Mouse (Mus musculus): ENCODE data around the gene Gpr68. TPM values are rescaled to one million over a fixed set of nuclear protein-coding genes. Genes with fewer than 3 reads are reported as not detected.

The Gpr68 gene
- polyA plus RNA-seq, 1 experiment from 2014 or later: 0.72 TPM

- no peaks in the 10 kb centered on the region for H3K36me3 ChIP-seq (ENCODE audit: inconsistent target)
- no peaks in the 10 kb centered on the region for H3K79me2 ChIP-seq (ENCODE audit: inconsistent target)
- no peak overlapping the region for H3K4me3 ChIP-seq (ENCODE audit: inconsistent target)
- 94% methylated on average over 4 of the region's 4 CpGs for WGBS (ENCODE audit: missing documents)
- H3K27ac ChIP-seq: no peak overlapping the region
Observed at GRCm38 (mm10) chr12:100936737-100937136, 28.7 kb upstream of the Gpr68 start.

- H3K79me2 ChIP-seq (ENCODE audit: inconsistent target): no peaks in the 10 kb centered on the region
- no peak overlapping the region for H3K27ac ChIP-seq
- WGBS (ENCODE audit: missing documents): 35% methylated on average over 2 of the region's 2 CpGs
- H3K36me3 ChIP-seq (ENCODE audit: inconsistent target): no peaks in the 10 kb centered on the region
- no peak overlapping the region for H3K4me3 ChIP-seq (ENCODE audit: inconsistent target)
Observed at GRCm38 (mm10) chr12:100936116-100936515, 28.1 kb upstream of the Gpr68 start.

- H3K36me3 ChIP-seq (ENCODE audit: inconsistent target): no peaks in the 10 kb centered on the region
- 95% methylated on average over 5 of the region's 5 CpGs for WGBS (ENCODE audit: missing documents)
- H3K4me3 ChIP-seq (ENCODE audit: inconsistent target): no peak overlapping the region
- no peaks in the 10 kb centered on the region for H3K79me2 ChIP-seq (ENCODE audit: inconsistent target)
- H3K27ac ChIP-seq: no peak overlapping the region
Observed at GRCm38 (mm10) chr12:100934796-100935195, 26.8 kb upstream of the Gpr68 start.

- Histone ChIP-seq H3K4me3 (ENCODE audit: inconsistent target) (no peak overlapping the region), H3K36me3 (ENCODE audit: inconsistent target) (no peaks in the 10 kb centered on the region), H3K79me2 (ENCODE audit: inconsistent target) (no peaks in the 10 kb centered on the region), H3K27ac (no peak overlapping the region)
- WGBS (ENCODE audit: missing documents): 95% methylated on average over 14 of the region's 14 CpGs
Observed at GRCm38 (mm10) chr12:100931653-100932052, 23.7 kb upstream of the Gpr68 start.

- H3K36me3 ChIP-seq (ENCODE audit: inconsistent target): no peaks in the 10 kb centered on the region
- WGBS (ENCODE audit: missing documents): 84% methylated on average over 9 of the region's 9 CpGs
Observed at GRCm38 (mm10) chr12:100928286-100928685, 20.3 kb upstream of the Gpr68 start.

GRCm38 (mm10) chr12:100925644-100926619, 17.9 kb upstream of the Gpr68 start:
- no peaks in the 10 kb centered on the region for H3K36me3 ChIP-seq (ENCODE audit: inconsistent target)
- H3K4me3 ChIP-seq (ENCODE audit: inconsistent target): no peak overlapping the region
- 68% methylated on average over 14 of the region's 14 CpGs for WGBS (ENCODE audit: missing documents)
- no peaks in the 10 kb centered on the region for H3K79me2 ChIP-seq (ENCODE audit: inconsistent target)
- H3K27ac ChIP-seq: peak overlapping the region; percentile 46

More at GRCm38 (mm10) chr12:100928286-100928685, 20.3 kb upstream of the Gpr68 start:
- H3K27ac ChIP-seq: no peak overlapping the region
- no peaks in the 10 kb centered on the region for H3K79me2 ChIP-seq (ENCODE audit: inconsistent target)
- no peak overlapping the region for H3K4me3 ChIP-seq (ENCODE audit: inconsistent target)

- Histone ChIP-seq H3K27ac (peak overlapping the region; percentile 46), H3K36me3 (ENCODE audit: inconsistent target) (no peaks in the 10 kb centered on the region), H3K4me3 (ENCODE audit: inconsistent target) (no peak overlapping the region), H3K79me2 (ENCODE audit: inconsistent target) (no peaks in the 10 kb centered on the region)
- 34% methylated on average over 15 of the region's 15 CpGs for WGBS (ENCODE audit: missing documents)
Observed at GRCm38 (mm10) chr12:100924646-100925339, 16.8 kb upstream of the Gpr68 start.

GRCm38 (mm10) chr12:100910731-100911130, 2.7 kb upstream of the Gpr68 start:
- Histone ChIP-seq H3K4me3 (ENCODE audit: inconsistent target) (no peak overlapping the region), H3K27ac (no peak overlapping the region), H3K36me3 (ENCODE audit: inconsistent target) (no peaks in the 10 kb centered on the region), H3K79me2 (ENCODE audit: inconsistent target) (no peaks in the 10 kb centered on the region)
- WGBS (ENCODE audit: missing documents): 94% methylated on average over 12 of the region's 12 CpGs

- no peaks in the 10 kb centered on the region for H3K36me3 ChIP-seq (ENCODE audit: inconsistent target)
- H3K27ac ChIP-seq: no peak overlapping the region
- 82% methylated on average over 6 of the region's 6 CpGs for WGBS (ENCODE audit: missing documents)
- H3K79me2 ChIP-seq (ENCODE audit: inconsistent target): no peaks in the 10 kb centered on the region
- H3K4me3 ChIP-seq (ENCODE audit: inconsistent target): no peak overlapping the region
Observed at GRCm38 (mm10) chr12:100909765-100910164, 1.8 kb upstream of the Gpr68 start.

GRCm38 (mm10) chr12:100908298-100909034, 468 bp upstream of the Gpr68 start:
- Histone ChIP-seq H3K79me2 (ENCODE audit: inconsistent target) (no peaks in the 10 kb centered on the region), H3K27ac (no peak overlapping the region), H3K36me3 (ENCODE audit: inconsistent target) (no peaks in the 10 kb centered on the region), H3K4me3 (ENCODE audit: inconsistent target) (no peak overlapping the region)
- WGBS (ENCODE audit: missing documents): 49% methylated on average over 9 of the region's 10 CpGs

GRCm38 (mm10) chr12:100906861-100907260, 1.1 kb downstream of the Gpr68 start:
- H3K36me3 ChIP-seq (ENCODE audit: inconsistent target): no peaks in the 10 kb centered on the region
- WGBS (ENCODE audit: missing documents): 86% methylated on average over 5 of the region's 5 CpGs
- no peak overlapping the region for H3K4me3 ChIP-seq (ENCODE audit: inconsistent target)
- H3K27ac ChIP-seq: no peak overlapping the region
- H3K79me2 ChIP-seq (ENCODE audit: inconsistent target): no peaks in the 10 kb centered on the region

GRCm38 (mm10) chr12:100903761-100904160, 4.2 kb downstream of the Gpr68 start:
- Histone ChIP-seq H3K36me3 (ENCODE audit: inconsistent target) (no peaks in the 10 kb centered on the region), H3K4me3 (ENCODE audit: inconsistent target) (no peak overlapping the region), H3K27ac (no peak overlapping the region), H3K79me2 (ENCODE audit: inconsistent target) (no peaks in the 10 kb centered on the region)
- 80% methylated on average over 9 of the region's 9 CpGs for WGBS (ENCODE audit: missing documents)

GRCm38 (mm10) chr12:100901386-100901785, 6.6 kb downstream of the Gpr68 start:
- Histone ChIP-seq H3K27ac (no peak overlapping the region), H3K36me3 (ENCODE audit: inconsistent target) (no peaks in the 10 kb centered on the region), H3K79me2 (ENCODE audit: inconsistent target) (no peaks in the 10 kb centered on the region), H3K4me3 (ENCODE audit: inconsistent target) (no peak overlapping the region)
- WGBS (ENCODE audit: missing documents): 59% methylated on average over 6 of the region's 6 CpGs

- no peaks in the 10 kb centered on the region for H3K79me2 ChIP-seq (ENCODE audit: inconsistent target)
- no peak overlapping the region for H3K27ac ChIP-seq
- 82% methylated on average over 4 of the region's 6 CpGs for WGBS (ENCODE audit: missing documents)
- H3K4me3 ChIP-seq (ENCODE audit: inconsistent target): no peak overlapping the region
- no peaks in the 10 kb centered on the region for H3K36me3 ChIP-seq (ENCODE audit: inconsistent target)
Observed at GRCm38 (mm10) chr12:100900901-100901300, 7.1 kb downstream of the Gpr68 start.

Measured in macrophage (primary cell).